Mouse (Mus musculus): ENCODE data around the gene Card10. TPM values are rescaled to one million over a fixed set of nuclear protein-coding genes. Genes with fewer than 3 reads are reported as not detected.

Card10 gene
- polyA plus RNA-seq, 1 experiment, result 5.9 TPM

GRCm38 (mm10) chr15:78779690-78780089 is 23.2 kb downstream of the Card10 start:
- no peak overlapping the region for H3K4me3 ChIP-seq (ENCODE audit: insufficient read depth, low read length)
- no peak overlapping the region for H3K27ac ChIP-seq (ENCODE audit: insufficient read depth, low read length)
- TF ChIP-seq CTCF (IDR thresholded peaks at IDR 0.05; ENCODE audit: borderline replicate concordance, insufficient read depth, low read length) (no peak), POLR2A (IDR thresholded peaks at IDR 0.05; ENCODE audit: low read depth, low read length) (no peak)
- no peaks in the 10 kb centered on the region for H3K4me1 ChIP-seq (ENCODE audit: control insufficient read depth, insufficient read depth, low read length)

DNA sequence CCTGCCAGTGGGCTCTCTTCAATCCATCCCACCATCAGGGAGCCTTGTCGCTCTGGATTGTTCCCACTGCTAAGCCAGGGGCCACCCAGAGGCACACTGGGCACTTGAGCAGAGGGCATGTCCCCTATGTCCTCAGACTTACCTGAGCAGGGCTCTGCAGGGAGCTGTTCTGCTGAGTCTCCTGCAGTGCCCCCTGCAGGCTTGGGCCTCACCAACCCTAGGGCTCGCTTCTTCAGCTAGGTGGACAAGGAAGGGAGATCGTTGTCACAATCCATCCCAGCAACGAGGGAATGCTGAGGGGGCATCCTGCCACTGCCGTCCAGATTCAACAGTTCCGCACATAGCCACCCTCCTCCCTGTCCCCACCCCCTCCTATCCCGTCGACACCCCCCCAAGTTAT is 23.6 kb downstream of the Card10 start:
- Histone ChIP-seq H3K4me3 (ENCODE audit: insufficient read depth, low read length) (no peak overlapping the region), H3K27ac (ENCODE audit: insufficient read depth, low read length) (no peak overlapping the region), H3K4me1 (ENCODE audit: control insufficient read depth, insufficient read depth, low read length) (no peaks in the 10 kb centered on the region)
- TF ChIP-seq POLR2A (IDR thresholded peaks at IDR 0.05; ENCODE audit: low read depth, low read length), result no peak
- TF ChIP-seq CTCF (IDR thresholded peaks at IDR 0.05; ENCODE audit: borderline replicate concordance, insufficient read depth, low read length), result 0 out of 2 replicates have a peak, but pooled peaks have one; percentile 14

DNA sequence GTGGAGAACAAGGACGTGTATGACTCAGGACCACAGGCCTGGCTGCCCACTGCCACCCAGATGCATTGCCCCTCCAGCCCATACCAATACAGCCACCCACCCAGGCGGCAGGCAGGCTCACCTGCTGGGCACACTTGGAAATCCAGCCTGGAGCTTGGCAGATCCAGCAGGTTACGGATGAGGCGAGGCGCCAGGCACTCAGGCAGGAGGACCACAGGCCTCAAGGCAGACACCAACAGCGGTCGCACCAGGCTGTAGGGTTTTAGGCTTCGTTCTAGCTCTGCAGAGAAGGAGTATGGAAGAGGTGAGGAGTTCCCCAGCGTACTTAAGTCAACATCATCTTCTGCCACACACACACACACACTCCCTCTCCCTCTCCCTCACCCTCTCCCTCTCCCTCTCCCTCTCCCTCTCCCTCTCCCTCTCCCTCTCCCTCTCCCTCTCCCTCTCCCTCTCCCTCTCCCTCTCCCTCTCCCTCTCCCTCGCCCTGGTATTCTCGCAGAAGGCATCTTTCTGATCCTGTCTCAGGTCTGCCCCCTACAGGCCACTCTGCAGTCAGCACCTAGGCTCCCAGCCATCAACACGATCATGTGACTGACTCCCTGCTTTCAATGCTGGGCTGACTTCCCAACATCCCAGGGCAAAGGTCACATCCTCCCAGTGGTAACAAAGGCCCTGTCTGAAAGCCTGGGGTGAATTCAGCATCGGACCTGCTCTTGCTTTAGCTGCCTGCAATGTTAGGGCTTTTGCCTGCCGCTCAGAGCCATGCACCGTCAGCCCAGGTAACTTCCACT is 24.6 kb downstream of the Card10 start:
- Histone ChIP-seq H3K27ac (ENCODE audit: insufficient read depth, low read length) (no peak overlapping the region), H3K4me3 (ENCODE audit: insufficient read depth, low read length) (no peak overlapping the region), H3K4me1 (ENCODE audit: control insufficient read depth, insufficient read depth, low read length) (no peaks in the 10 kb centered on the region)
- TF ChIP-seq CTCF (IDR thresholded peaks at IDR 0.05; ENCODE audit: borderline replicate concordance, insufficient read depth, low read length) (peak; percentile 80; the same call in 1 of the 2 replicates), POLR2A (IDR thresholded peaks at IDR 0.05; ENCODE audit: low read depth, low read length) (no peak)

- H3K4me3 ChIP-seq (ENCODE audit: insufficient read depth, low read length), result no peak within 1 kb of the TSS
Measured at GRCm38 (mm10) chr15:78773290-78773729, 29.5 kb downstream of the Card10 start, which contains the start of gene Mfng. Mfng (minus strand) TSS chr15:78773475.

GRCm38 (mm10) chr15:78772856-78773255 is 30.0 kb downstream of the Card10 start:
- H3K4me1 ChIP-seq (ENCODE audit: control insufficient read depth, insufficient read depth, low read length), result no peaks in the 10 kb centered on the region
- no peak overlapping the region for H3K4me3 ChIP-seq (ENCODE audit: insufficient read depth, low read length)
- TF ChIP-seq POLR2A (IDR thresholded peaks at IDR 0.05; ENCODE audit: low read depth, low read length) (no peak), CTCF (IDR thresholded peaks at IDR 0.05; ENCODE audit: borderline replicate concordance, insufficient read depth, low read length) (no peak)
- no peak overlapping the region for H3K27ac ChIP-seq (ENCODE audit: insufficient read depth, low read length)

More at GRCm38 (mm10) chr15:78773290-78773729, 29.5 kb downstream of the Card10 start, which contains the start of gene Mfng:
- TF ChIP-seq CTCF (IDR thresholded peaks at IDR 0.05; ENCODE audit: borderline replicate concordance, insufficient read depth, low read length) (no peak), POLR2A (IDR thresholded peaks at IDR 0.05; ENCODE audit: low read depth, low read length) (no peak)
- H3K4me1 ChIP-seq (ENCODE audit: control insufficient read depth, insufficient read depth, low read length), result no peaks in the 10 kb centered on the region
- H3K27ac ChIP-seq (ENCODE audit: insufficient read depth, low read length), result no peak within 1 kb of the TSS

DNA sequence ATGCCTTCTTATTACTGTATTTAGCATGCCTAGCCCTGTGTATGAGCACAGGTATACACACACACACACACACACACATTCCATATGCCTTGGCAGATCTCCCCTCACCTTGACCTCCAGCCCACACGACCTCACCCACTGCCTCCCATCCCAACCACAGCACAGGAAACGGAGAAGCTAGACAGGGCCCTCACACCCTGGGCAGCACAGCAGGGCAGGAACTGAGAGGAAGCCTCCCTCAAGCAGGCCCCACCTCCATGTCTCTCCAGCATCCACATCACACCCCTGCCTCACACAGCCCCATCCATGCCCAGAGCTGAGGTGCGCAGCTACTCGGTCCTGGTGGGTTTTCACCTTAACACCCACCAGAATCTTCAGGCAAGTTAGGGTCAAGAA is 30.5 kb downstream of the Card10 start:
- Histone ChIP-seq H3K27ac (ENCODE audit: insufficient read depth, low read length) (no peak overlapping the region), H3K4me3 (ENCODE audit: insufficient read depth, low read length) (no peak overlapping the region), H3K4me1 (ENCODE audit: control insufficient read depth, insufficient read depth, low read length) (no peaks in the 10 kb centered on the region)
- no peak for TF ChIP-seq POLR2A (IDR thresholded peaks at IDR 0.05; ENCODE audit: low read depth, low read length)
- TF ChIP-seq CTCF (IDR thresholded peaks at IDR 0.05; ENCODE audit: borderline replicate concordance, insufficient read depth, low read length), result no peak

- Histone ChIP-seq H3K4me3 (ENCODE audit: insufficient read depth, low read length) (no peak overlapping the region), H3K27ac (ENCODE audit: insufficient read depth, low read length) (no peak overlapping the region), H3K4me1 (ENCODE audit: control insufficient read depth, insufficient read depth, low read length) (no peaks in the 10 kb centered on the region)
- TF ChIP-seq CTCF (IDR thresholded peaks at IDR 0.05; ENCODE audit: borderline replicate concordance, insufficient read depth, low read length), result no peak
- no peak for TF ChIP-seq POLR2A (IDR thresholded peaks at IDR 0.05; ENCODE audit: low read depth, low read length)
Measured at GRCm38 (mm10) chr15:78771531-78772367, 31.1 kb downstream of the Card10 start.

- no peak overlapping the region for H3K4me3 ChIP-seq (ENCODE audit: insufficient read depth, low read length)
- H3K4me1 ChIP-seq (ENCODE audit: control insufficient read depth, insufficient read depth, low read length), result no peaks in the 10 kb centered on the region
- TF ChIP-seq POLR2A (IDR thresholded peaks at IDR 0.05; ENCODE audit: low read depth, low read length), result no peak
- TF ChIP-seq CTCF (IDR thresholded peaks at IDR 0.05; ENCODE audit: borderline replicate concordance, insufficient read depth, low read length), result no peak
- H3K27ac ChIP-seq (ENCODE audit: insufficient read depth, low read length), result no peak overlapping the region
Measured at GRCm38 (mm10) chr15:78770983-78771355, 31.9 kb downstream of the Card10 start.

GRCm38 (mm10) chr15:78770234-78770982 is 32.4 kb downstream of the Card10 start:
- no peak for TF ChIP-seq CTCF (IDR thresholded peaks at IDR 0.05; ENCODE audit: borderline replicate concordance, insufficient read depth, low read length)
- no peak for TF ChIP-seq POLR2A (IDR thresholded peaks at IDR 0.05; ENCODE audit: low read depth, low read length)
- no peak overlapping the region for H3K4me3 ChIP-seq (ENCODE audit: insufficient read depth, low read length)
- no peak overlapping the region for H3K27ac ChIP-seq (ENCODE audit: insufficient read depth, low read length)
- no peaks in the 10 kb centered on the region for H3K4me1 ChIP-seq (ENCODE audit: control insufficient read depth, insufficient read depth, low read length)

Data from embryonic fibroblast, embryonic 13.5 days (primary cell).